Mouse (Mus musculus): ENCODE results near the gene Apoa2.

Apoa2 gene

GRCm38 (mm10) chr1:171251594-171252324 lies 26.9 kb downstream of the Apoa2 start:
- in situ Hi-C loops (cut with MboI; ENCODE audit: unreplicated experiment in 2 of 2), result loop anchor here (5.0 to 25.0 kb wide), 4 partner anchors 134 to 614 kb away; partner anchors contain the start of gene Olfml2b (in 1 of the 2)

- in situ Hi-C loops (cut with MboI; ENCODE audit: unreplicated experiment in 2 of 2), result loop anchor here (5.0 to 25.0 kb wide), 4 partner anchors 135 to 615 kb away; partner anchors contain the start of gene Olfml2b (in 1 of the 2)
These were observed 27.6 kb downstream of the Apoa2 start for GRCm38 (mm10) chr1:171252415-171252814.

DNA sequence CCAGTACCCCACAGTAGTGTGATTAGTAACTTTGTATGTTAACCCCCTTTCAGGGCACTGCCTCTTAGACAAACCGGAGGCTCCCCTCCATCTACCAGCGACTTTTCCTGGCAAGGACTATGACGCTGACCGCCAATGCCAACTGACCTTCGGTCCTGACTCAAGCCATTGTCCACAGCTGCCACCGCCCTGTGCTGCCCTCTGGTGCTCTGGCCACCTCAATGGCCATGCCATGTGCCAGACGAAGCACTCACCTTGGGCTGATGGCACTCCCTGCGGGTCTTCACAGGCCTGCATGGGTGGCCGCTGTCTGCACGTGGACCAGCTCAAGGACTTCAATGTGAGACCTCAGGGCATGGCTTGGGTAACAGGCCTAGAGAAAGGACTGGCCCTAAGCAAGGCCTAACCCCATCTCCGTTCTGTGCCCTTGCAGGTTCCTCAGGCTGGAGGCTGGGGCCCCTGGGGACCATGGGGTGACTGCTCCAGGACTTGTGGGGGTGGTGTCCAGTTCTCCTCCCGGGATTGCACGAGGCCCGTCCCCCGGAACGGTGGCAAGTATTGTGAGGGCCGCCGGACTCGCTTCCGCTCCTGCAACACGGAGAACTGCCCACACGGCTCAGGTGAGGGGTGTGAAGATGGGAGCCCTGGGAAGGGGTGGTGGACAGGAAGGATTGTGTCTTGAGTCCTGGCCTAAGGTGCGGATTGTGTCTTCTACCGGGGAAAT lies 31.4 kb downstream of the Apoa2 start:
- in situ Hi-C loops (cut with MboI; ENCODE audit: unreplicated experiment in 2 of 2), result loop anchor here in 1 of 2 experiments (10.0 to 25.0 kb wide), 2 partner anchors 361 to 619 kb away; partner anchors contain the start of gene Olfml2b

- in situ Hi-C loops (cut with MboI; ENCODE audit: unreplicated experiment in 2 of 2), result loop anchor here in 1 of 2 experiments (10.0 to 25.0 kb wide), 2 partner anchors 362 to 620 kb away; partner anchors contain the start of gene Olfml2b
These were observed 32.2 kb downstream of the Apoa2 start for GRCm38 (mm10) chr1:171256937-171257548.

GRCm38 (mm10) chr1:171257781-171258180 lies 32.9 kb downstream of the Apoa2 start:
- in situ Hi-C loops (cut with MboI; ENCODE audit: unreplicated experiment in 2 of 2), result loop anchor here in 1 of 2 experiments (10.0 to 25.0 kb wide), 2 partner anchors 363 to 620 kb away; partner anchors contain the start of gene Olfml2b

DNA sequence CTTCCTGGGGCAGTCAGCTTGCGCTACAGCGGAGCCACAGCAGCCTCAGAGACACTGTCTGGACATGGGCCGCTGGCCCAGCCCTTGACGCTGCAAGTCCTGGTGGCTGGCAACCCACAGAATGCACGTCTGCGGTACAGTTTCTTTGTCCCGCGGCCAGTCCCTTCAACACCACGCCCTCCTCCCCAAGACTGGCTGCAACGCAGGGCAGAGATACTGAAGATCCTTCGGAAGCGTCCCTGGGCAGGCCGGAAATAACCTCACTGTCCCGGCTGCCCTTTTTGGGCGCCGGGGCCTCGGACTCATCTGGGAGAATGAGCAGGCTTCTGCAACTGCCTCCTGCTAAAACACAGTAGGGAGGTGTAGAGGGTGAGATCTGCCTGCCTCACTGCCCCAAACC lies 34.1 kb downstream of the Apoa2 start:
- in situ Hi-C loops (cut with MboI; ENCODE audit: unreplicated experiment in 2 of 2), result loop anchor here in 1 of 2 experiments (10.0 to 25.0 kb wide), 2 partner anchors 364 to 622 kb away; partner anchors contain the start of gene Olfml2b

DNA sequence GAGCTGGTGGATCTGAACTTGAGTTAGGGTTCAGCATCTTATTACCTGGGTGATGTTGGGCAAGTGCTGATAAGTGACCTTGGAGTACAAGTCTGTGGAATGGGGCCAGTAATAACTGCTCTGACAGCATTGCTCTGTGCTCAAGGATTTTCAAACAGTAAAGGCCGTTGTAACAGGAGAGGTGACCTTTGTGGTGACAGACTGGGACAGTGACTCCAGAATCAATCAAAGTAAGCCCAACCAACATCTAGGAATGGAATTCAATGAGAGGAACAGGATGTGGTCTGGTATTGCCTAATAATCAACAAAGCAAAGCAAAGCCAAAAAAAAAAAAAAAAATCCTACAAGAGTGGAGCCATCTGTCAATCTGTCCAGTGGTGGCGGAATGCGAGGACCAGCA lies 35.5 kb downstream of the Apoa2 start:
- in situ Hi-C loops (cut with MboI; ENCODE audit: unreplicated experiment in 2 of 2), result loop anchor here (10.0 to 25.0 kb wide), 2 partner anchors 246 to 623 kb away; partner anchors contain the start of genes Fcgr4 (in 1 of the 2) and Olfml2b (in 1 of the 2)

DNA sequence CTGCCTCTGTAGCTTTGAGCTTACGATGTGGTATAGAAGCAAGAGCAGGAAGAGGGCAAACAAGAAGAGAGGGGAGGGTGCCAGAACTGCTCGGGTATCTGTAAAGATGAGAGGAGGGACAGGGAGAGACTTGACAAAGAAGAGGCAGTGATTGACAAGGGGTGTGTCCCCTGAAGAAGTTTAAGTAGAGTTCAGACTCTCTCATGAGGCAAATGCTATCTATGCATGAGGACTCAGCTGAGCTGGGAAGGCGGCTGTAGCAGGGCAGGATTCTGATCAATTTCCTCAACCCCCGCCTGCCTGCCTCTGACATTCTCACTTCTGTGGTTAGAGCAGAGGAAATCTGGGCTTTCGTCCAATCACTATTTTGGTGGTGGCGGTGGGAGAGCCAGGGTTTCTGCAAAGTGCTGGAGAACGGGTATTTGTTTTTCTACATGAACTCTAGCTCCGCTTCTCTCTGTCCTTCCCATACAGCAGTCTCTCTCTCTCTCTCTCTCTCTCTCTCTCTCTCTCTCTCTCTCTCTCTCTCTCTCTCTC lies 37.8 kb downstream of the Apoa2 start:
- in situ Hi-C loops (cut with MboI; ENCODE audit: unreplicated experiment in 2 of 2), result loop anchor here (10.0 to 25.0 kb wide), 2 partner anchors 248 to 625 kb away; partner anchors contain the start of genes Fcgr4 (in 1 of the 2) and Olfml2b (in 1 of the 2)

DNA sequence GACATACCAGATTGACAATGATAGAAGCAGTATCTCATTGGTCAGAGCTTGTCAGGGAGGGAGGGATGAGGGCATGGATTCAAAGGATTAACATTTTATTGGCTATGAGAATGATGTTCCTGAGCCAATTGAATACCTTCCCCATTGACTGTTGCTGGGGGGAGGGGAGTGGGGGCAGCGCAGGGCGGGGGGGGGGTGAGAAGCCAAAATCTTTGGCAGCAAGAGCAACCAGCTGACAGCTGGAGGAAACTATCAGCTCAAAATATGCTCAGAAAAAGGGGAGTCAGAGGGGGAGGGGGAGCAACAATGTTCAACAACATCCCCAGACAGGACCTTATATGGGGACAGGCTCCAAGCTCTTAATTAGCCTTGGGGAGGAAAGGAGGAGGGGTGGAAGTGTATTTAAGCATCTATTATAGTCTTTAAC lies 38.3 kb downstream of the Apoa2 start:
- in situ Hi-C loops (cut with MboI; ENCODE audit: unreplicated experiment in 2 of 2), result loop anchor here (10.0 to 25.0 kb wide), 2 partner anchors 248 to 626 kb away; partner anchors contain the start of genes Fcgr4 (in 1 of the 2) and Olfml2b (in 1 of the 2)

- in situ Hi-C loops (cut with MboI; ENCODE audit: unreplicated experiment in 2 of 2), result loop anchor here (10.0 to 25.0 kb wide), 2 partner anchors 249 to 627 kb away; partner anchors contain the start of genes Fcgr4 (in 1 of the 2) and Olfml2b (in 1 of the 2)
These were observed 39.0 kb downstream of the Apoa2 start for GRCm38 (mm10) chr1:171263666-171264461.

DNA sequence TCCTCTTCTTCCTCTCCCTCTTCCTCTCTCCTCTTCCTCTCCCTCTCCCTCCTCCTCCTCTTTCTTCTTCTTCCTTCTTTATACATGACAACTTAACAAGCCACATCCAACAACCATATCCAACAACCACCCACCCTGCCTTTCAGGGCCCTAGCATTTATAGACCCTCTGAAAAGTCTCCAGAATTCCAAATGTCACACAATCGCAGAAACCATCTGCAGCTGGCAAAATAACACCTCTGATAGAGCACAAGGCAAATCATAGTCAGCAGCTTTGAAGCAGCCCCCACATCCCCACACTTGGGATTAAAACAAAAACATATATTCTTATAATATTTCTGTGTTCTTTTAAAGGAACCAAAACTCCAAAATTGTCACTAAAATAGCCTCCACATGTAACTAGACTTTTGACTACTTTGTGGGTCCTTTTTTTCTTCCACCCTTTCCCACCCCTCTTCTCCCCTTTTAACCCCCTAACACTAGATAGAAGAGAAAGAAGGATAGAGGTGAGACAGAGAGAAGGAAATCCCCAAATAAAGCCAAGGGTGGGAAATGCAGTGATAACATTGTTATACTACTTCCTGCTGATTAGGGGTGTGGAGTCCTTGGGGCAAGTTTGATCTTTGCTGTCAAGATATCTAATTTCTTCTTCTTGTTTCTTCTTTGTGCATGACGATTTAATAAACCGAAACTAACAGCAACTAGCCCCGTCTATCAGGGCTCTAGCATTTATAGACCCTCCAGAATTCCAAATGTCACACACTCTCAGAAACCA lies 41.3 kb downstream of the Apoa2 start:
- in situ Hi-C loops (cut with MboI; ENCODE audit: unreplicated experiment in 2 of 2), result loop anchor here (10.0 to 25.0 kb wide), 2 partner anchors 251 to 629 kb away; partner anchors contain the start of genes Fcgr4 (in 1 of the 2) and Olfml2b (in 1 of the 2)

GRCm38 (mm10) chr1:171268341-171268740 lies 43.5 kb downstream of the Apoa2 start:
- in situ Hi-C loops (cut with MboI; ENCODE audit: unreplicated experiment in 2 of 2), result loop anchor here (10.0 to 25.0 kb wide), 2 partner anchors 254 to 631 kb away; partner anchors contain the start of genes Fcgr4 (in 1 of the 2) and Olfml2b (in 1 of the 2)

DNA sequence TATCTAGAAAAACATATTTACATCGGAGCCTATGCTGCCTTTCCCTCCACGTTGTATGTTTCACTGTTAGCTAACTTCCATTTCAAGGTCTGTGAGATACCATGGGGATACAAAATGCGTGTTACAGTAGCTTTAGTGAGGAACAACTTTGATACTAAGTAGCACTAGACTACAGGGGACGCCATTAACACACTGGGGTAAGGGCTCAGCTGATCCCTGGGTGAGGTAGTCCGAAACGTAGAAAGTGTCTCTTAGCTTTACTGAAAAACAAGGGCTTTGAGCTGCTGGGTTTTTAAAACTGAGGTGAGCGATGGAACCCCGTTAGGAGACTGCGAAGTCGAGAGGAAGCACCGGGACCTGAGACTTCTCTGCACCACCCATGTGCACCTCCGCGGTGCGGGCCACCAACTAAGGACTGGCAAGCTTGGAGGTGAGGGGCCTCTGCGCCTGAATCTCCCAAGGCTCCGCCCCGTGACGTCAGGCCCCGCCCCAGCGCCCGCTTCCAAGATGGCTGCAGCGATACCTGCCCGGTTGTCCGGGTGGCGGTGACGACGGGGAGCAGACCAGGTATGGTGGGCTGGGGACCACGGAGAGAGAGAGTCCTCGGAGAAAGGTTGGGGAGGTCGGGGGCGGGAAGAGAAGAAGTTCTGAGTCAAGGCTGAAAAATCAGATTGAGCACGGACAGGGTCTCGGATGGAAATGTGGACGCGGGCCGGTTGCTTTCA lies 45.2 kb downstream of the Apoa2 start, which contains the start of gene B4galt3:
Gene B4galt3 (plus strand): TSS at position 481 of the 725 bp plus-strand sequence.
- in situ Hi-C loops (cut with MboI; ENCODE audit: unreplicated experiment in 2 of 2), result loop anchor here (10.0 to 25.0 kb wide), 2 partner anchors 255 to 633 kb away; partner anchors contain the start of genes Fcgr4 (in 1 of the 2) and Olfml2b (in 1 of the 2)

- in situ Hi-C loops (cut with MboI; ENCODE audit: unreplicated experiment in 2 of 2), result loop anchor here in 1 of 2 experiments (25.0 kb wide), 1 partner anchor 633 kb away; the partner anchor contains the start of gene Olfml2b
These were observed 45.7 kb downstream of the Apoa2 start for GRCm38 (mm10) chr1:171270573-171270900.

- in situ Hi-C loops (cut with MboI; ENCODE audit: unreplicated experiment in 2 of 2), result loop anchor here in 1 of 2 experiments (25.0 kb wide), 1 partner anchor 634 kb away; the partner anchor contains the start of gene Olfml2b
These were observed 46.3 kb downstream of the Apoa2 start for GRCm38 (mm10) chr1:171271196-171271595.

DNA sequence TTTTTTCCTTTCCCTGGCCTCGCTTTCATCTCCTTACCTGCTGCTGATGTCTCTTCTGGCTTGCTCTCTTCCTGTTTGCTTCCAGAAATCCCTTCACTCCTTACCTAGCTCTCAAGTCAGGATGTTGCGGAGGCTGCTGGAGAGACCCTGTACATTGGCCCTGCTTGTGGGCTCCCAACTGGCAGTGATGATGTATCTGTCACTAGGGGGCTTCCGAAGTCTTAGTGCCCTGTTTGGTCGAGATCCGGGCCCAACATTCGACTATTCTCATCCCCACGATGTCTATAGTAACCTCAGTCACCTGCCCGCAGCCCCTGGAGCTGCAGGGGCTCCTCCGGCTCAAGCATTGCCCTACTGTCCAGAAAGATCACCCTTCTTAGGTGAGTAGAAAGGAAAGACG lies 46.8 kb downstream of the Apoa2 start:
- in situ Hi-C loops (cut with MboI; ENCODE audit: unreplicated experiment in 2 of 2), result loop anchor here in 1 of 2 experiments (25.0 kb wide), 1 partner anchor 634 kb away; the partner anchor contains the start of gene Olfml2b

DNA sequence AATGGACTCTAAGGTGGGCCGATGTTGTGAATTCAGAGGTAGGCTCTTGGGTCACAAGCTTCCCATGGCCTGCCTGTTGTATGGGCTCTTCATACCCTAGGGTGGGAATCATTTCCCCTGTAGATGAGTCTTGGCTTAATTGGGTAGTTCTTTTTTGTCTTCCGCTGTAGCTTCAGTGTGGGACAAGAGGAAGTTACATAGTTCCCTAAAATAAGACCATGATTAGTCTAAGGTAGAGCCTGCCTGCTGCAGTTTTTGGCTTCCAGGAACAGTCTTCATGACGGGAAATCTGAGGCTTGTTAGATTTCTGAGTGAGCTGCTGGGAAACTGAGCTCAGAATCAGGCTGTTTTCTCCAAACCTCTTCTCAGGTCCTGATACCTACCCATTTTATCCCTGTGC lies 47.2 kb downstream of the Apoa2 start:
- in situ Hi-C loops (cut with MboI; ENCODE audit: unreplicated experiment in 2 of 2), result loop anchor here in 1 of 2 experiments (25.0 kb wide), 1 partner anchor 635 kb away; the partner anchor contains the start of gene Olfml2b
